Mouse (Mus musculus) bone marrow, adult 2 months (tissue): ENCODE data around the gene Tmpo.

Experiments used
- CTCF ChIP-seq: fragments of 200-500 bp; IDR thresholded peaks from 2 replicates; pipeline ENCODE4 v1.5.1; 2011; ENCODE audit warnings: low read length, control low read depth; ENCODE audit not compliant: control insufficient read depth, insufficient read depth
- POLR2A ChIP-seq: fragments of 200-500 bp; IDR thresholded peaks from 2 replicates; pipeline ENCODE4 v1.6.1; 2011; ENCODE audit warnings: low read depth, mild to moderate bottlenecking, control low read depth, low read length, borderline replicate concordance; ENCODE audit not compliant: control insufficient read depth

DNA sequence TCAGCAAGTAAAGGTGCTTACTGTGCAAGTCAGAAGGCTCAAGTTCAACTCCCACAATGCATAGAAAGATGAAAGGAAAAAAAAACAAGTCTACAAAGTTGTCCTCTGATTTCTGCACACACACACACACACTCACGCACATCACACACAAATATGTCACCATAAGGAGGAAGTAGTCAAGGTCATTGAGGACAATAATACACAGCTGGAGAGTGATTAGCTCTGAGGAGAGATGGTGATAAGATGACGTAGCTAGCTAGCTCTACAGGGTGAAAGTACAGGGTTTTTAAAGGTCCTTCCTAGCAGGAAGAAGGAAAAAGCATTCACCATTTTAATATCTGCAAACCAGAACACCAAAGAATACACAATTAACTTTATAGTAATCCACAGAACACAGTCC, 53.7 kb downstream of the Tmpo start:
- TF ChIP-seq CTCF: no peak
- TF ChIP-seq POLR2A: no peak
